Mouse (Mus musculus) midbrain, postnatal 0 days (tissue): Measurements from ENCODE around the gene Myrfl. TPM values are rescaled to one million over a fixed set of nuclear protein-coding genes. Genes with fewer than 3 reads are reported as not detected.

Experiments
- ATAC-seq: fragments of 200-750 bp; cut with Nextera tagmentation; 2 replicates; pipeline ENCODE4 v1.8.0; 2017; ENCODE audit warnings: moderate number of reproducible peaks, mild to moderate bottlenecking, moderate TSS enrichment, moderate library complexity; ENCODE audit not compliant: low FRiP score
- DNase-seq: peaks from one replicate; pipeline ENCODE4 v3.0.0-alpha.2; 2015; ENCODE audit warnings: low spot score
- H3K27ac ChIP-seq: fragments of 300-500 bp; sonication (generic); 2 replicates; pipeline ENCODE4 v1.5.1; 2014; ENCODE audit warnings: low read depth, mild to moderate bottlenecking, low read length, mixed read lengths
- H3K27me3 ChIP-seq: fragments of 300-500 bp; sonication (generic); 2 replicates; pipeline ENCODE4 v1.6.1; 2014; ENCODE audit warnings: low read length, control low read depth, mixed read lengths; ENCODE audit not compliant: insufficient read depth
- H3K36me3 ChIP-seq: fragments of 300-500 bp; sonication (generic); 2 replicates; pipeline ENCODE4 v1.6.1; 2014; ENCODE audit warnings: low read length, control low read depth, mixed read lengths; ENCODE audit not compliant: insufficient read depth
- H3K4me1 ChIP-seq: fragments of 300-500 bp; sonication (generic); 2 replicates; pipeline ENCODE4 v1.6.1; 2014; ENCODE audit warnings: mild to moderate bottlenecking, control low read depth, antibody characterized with exemption, low read length, mixed read lengths; ENCODE audit not compliant: insufficient read depth
- H3K4me2 ChIP-seq: fragments of 300-500 bp; sonication (generic); 2 replicates; pipeline ENCODE4 v1.6.1; 2014; ENCODE audit warnings: low read depth, mild to moderate bottlenecking, low read length, mixed read lengths; ENCODE audit not compliant: poor library complexity, severe bottlenecking
- H3K4me3 ChIP-seq: fragments of 300-500 bp; sonication (generic); 2 replicates; pipeline ENCODE4 v1.5.1; 2014; ENCODE audit warnings: low read depth, mild to moderate bottlenecking, low read length, moderate library complexity
- H3K9ac ChIP-seq: fragments of 300-500 bp; sonication (generic); replicated peaks from 2 replicates; pipeline ENCODE4 v1.6.1; 2014; ENCODE audit warnings: mild to moderate bottlenecking, low read length, moderate library complexity, mixed read lengths; ENCODE audit not compliant: poor library complexity, severe bottlenecking
- H3K9me3 ChIP-seq: fragments of 300-500 bp; sonication (generic); 2 replicates; pipeline ENCODE4 v1.6.1; 2016; ENCODE audit warnings: low read length, control low read depth
- CTCF ChIP-seq: IDR thresholded peaks from 2 replicates; pipeline ENCODE4 v1.5.1; 2016; ENCODE audit warnings: antibody characterized with exemption, mild to moderate bottlenecking
- WGBS: fragments of 180-500 bp; shearing (Covaris S2); extraction: QIAGEN DNeasy Blood & Tissue Kit; methylation state at CpG from one replicate; pipeline ENCODE4 v1.1.7; 2014; 5-methylcytosine and 5-hydroxymethylcytosine counted together
- polyA plus RNA-seq: library from polyadenylated mRNA; unstranded; fragments of >200 nt; fragmentation: Nextera tagmentation; extraction: Ambion mirVana; gene quantifications from 2 replicates; pipeline ENCODE4 v1.2.1, GENCODE M21; 2015
- total RNA-seq: library from RNA; depleted of rRNA; stranded (reverse); fragments of >200 nt; gene quantifications from 2 replicates; pipeline ENCODE4 v1.2.3, GENCODE M21; 2014

Gene Myrfl
- total and polyA plus RNA-seq, 2 experiments from 2014 or later: 0.09 to 0.11 TPM

DNA sequence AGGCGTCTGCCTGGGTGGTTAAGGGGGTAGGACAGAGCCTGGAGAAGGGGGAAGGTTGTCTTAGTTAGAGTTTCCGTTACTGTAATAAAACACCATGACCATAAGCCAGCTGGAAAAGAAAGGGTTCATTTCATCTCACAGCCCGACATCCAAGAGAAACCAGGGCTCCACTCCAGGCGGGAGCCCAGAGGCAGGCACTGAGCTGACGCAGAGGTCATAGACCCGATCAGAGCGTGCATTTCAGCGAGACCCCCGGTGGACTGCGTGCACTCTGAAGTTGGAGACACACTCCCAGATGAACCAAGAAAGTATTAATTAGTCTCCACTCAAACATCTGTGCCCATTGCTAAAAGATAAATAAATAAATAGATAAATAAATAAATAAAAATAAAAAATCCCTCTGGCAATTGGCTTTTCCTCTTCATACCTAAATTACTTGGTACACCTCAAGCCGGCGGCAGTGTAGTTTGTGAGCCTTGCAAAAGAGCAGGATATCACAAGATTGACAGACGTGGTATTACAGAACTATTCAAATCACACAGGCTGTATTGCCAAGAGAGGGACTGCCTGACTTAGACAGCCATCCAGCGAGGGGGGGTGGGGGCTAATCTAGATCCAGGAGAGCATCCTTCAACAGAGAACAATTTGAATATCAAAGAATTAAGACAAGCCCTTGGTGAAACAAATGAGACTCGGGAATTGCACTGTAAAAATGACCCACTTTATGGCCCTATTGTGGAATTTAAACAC lies 81.2 kb downstream of the Myrfl start:
- Histone ChIP-seq H3K9me3 (no peaks in the 10 kb centered on the region), H3K27ac (no peak overlapping the region), H3K4me2 (no peak overlapping the region), H3K27me3 (no peaks in the 10 kb centered on the region), H3K9ac (no peak overlapping the region), H3K4me3 (no peak overlapping the region), H3K4me1 (peaks cover 2% of the 10 kb centered on the region; the same call in 1 of the 2 replicates), H3K36me3 (no peaks in the 10 kb centered on the region)
- no peak for TF ChIP-seq CTCF
- 36% methylated on average over 15 of the region's 15 CpGs for WGBS
- DNase-seq (no peak), ATAC-seq (no peak)

DNA sequence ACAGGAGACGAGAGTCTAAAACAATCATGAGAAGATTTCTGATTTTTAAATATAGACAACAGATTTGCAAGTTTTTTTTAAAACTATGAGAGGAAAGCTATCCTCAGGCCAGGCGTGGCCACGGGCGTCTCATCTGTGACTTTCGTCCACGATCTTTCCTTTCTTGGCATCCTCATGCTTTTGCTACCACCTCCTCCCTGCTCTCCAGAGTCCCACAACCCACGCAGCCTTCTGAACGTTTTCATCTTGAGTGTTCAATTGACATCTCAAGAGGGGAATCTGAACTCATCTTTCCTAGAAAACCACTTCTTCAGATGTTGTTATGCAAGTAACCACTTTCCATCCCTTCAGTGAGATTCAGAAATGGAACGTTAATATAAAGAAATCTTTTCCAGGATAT lies 83.6 kb downstream of the Myrfl start:
- 91% methylated on average over 9 of the region's 9 CpGs for WGBS
- ATAC-seq (no peak), DNase-seq (no peak)
- Histone ChIP-seq H3K4me3 (no peak overlapping the region), H3K4me2 (no peak overlapping the region), H3K36me3 (no peaks in the 10 kb centered on the region), H3K4me1 (peaks cover 2% of the 10 kb centered on the region; the same call in 1 of the 2 replicates), H3K9ac (no peak overlapping the region), H3K27ac (no peak overlapping the region), H3K27me3 (no peaks in the 10 kb centered on the region), H3K9me3 (no peaks in the 10 kb centered on the region)
- no peak for TF ChIP-seq CTCF

DNA sequence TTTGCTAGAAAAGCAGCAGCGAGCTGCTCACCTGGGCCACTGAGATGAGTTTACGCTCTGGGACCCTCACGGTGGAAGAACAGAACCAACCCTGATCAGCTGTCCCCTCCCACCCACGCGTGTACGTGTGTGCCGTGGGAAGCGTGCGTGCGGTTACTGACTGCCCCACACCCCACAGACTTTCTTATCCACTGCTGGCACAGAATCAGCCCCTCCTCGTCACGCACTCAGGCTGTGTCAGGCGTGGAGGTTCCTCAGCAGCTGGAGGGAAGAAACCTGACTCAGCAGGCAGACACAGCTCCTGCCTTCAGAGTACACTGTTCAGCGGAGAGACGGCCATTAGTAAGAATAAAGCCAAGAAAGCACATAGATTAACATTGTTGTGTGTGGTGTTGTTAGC lies 86.0 kb downstream of the Myrfl start:
- no peaks in the 10 kb centered on the region for H3K36me3 ChIP-seq
- no peak for TF ChIP-seq CTCF
- H3K4me1 ChIP-seq: peaks cover 2% of the 10 kb centered on the region; the same call in 1 of the 2 replicates
- H3K9me3 ChIP-seq: no peaks in the 10 kb centered on the region
- DNase-seq (no peak), ATAC-seq (no peak)
- H3K9ac ChIP-seq: no peak overlapping the region
- WGBS: 80% methylated on average over 15 of the region's 15 CpGs
- no peak overlapping the region for H3K27ac ChIP-seq
- H3K27me3 ChIP-seq: no peaks in the 10 kb centered on the region
- H3K4me2 ChIP-seq: no peak overlapping the region
- H3K4me3 ChIP-seq: no peak overlapping the region

DNA sequence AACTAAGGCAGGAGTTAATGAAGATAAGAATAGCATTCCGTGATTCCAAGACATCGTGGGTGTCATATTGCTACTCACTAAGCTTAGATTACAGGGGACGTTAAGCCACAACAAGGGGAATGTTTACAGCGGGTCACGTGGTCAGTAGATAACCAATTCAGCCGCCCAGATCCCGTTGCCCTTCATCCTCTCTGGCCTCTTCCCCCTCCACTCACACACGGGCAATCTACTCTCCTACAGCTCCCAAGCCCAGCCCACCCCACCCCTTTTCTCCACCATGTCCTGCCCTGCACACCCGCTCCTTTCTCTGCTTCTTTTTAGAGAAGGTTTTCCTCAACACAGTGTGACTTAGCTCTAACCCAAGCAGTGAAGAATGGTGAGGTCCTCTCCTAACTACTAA lies 87.3 kb downstream of the Myrfl start:
- 88% methylated on average over 9 of the region's 9 CpGs for WGBS
- no peaks in the 10 kb centered on the region for H3K36me3 ChIP-seq
- no peak overlapping the region for H3K4me3 ChIP-seq
- no peak overlapping the region for H3K4me2 ChIP-seq
- DNase-seq: no peak
- no peaks in the 10 kb centered on the region for H3K27me3 ChIP-seq
- no peak for TF ChIP-seq CTCF
- H3K27ac ChIP-seq: no peak overlapping the region
- H3K9me3 ChIP-seq: no peaks in the 10 kb centered on the region
- no peaks in the 10 kb centered on the region for H3K4me1 ChIP-seq
- ATAC-seq: no peak
- no peak overlapping the region for H3K9ac ChIP-seq

DNA sequence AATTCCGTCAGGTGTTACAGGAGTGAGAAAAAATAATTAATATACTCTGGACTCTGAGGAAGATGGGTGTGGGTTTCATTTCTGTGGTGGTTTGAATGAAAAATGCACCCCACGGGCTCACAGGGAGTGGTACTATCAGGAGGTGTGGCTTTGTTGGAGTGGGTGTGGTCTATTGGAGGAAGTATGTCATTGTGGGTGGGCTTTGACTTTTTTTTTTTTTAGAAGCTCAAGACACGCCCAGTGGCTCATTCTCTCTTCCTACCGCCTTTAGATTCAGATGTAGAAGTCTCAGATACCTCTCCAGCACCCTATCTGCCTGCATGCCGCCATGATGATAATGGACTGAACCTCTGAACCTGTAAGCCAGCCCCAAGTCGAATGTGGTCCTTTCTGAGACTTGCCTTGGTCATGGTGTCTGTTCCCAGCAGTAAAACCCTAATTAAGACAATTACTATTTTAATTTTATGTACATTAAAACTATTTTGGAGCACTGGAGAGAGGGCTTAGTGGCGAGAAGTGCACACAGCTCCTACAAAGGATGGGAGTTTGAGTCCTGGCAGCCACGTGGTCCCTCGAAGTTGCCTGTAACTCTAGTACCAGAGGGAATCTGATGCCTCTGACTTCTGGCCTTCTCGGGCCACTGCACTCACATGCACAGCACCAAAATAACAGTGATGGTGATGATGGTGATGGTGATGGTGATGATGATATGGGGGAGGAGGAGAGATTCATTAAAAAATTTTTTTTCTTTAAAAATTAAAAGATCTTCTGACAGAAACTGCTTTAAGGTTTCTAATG lies 88.0 kb downstream of the Myrfl start:
- Histone ChIP-seq H3K4me2 (no peak overlapping the region), H3K27ac (no peak overlapping the region), H3K27me3 (no peaks in the 10 kb centered on the region), H3K4me3 (no peak overlapping the region), H3K9ac (no peak overlapping the region), H3K9me3 (no peaks in the 10 kb centered on the region), H3K4me1 (no peaks in the 10 kb centered on the region), H3K36me3 (no peaks in the 10 kb centered on the region)
- TF ChIP-seq CTCF: no peak
- no peak for ATAC-seq
- DNase-seq: no peak
- WGBS: 94% methylated on average over 10 of the region's 10 CpGs

DNA sequence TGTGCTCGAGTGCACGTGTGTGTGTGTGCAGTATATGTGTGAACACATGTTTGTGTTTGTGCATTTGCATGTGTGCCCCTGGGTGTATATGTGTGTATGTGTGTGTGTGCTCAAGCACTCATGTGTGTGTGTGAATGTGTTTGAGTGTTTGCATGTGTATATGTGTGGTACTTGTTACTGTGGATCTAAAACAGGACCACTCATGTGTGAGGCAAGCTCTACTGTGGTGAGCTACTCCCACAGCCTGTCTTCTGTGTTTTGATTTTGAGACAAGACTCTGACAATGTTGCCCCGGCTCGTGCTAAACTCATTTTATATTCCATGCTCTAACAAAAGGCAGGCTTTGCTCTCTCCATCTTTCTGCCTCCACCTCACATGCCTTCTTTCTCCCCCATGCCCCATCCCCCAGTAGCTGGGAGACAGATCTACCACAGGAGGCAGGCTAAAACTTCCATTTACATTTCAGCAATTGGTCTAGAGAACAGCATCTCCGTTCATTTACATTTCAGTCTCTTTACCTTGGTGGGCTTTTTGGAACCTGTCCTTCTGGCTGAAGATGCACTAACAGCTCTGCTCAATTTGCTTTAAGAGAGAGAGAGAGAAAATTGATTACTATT lies 94.4 kb downstream of the Myrfl start:
- no peak for DNase-seq
- Histone ChIP-seq H3K9me3 (no peaks in the 10 kb centered on the region), H3K36me3 (no peaks in the 10 kb centered on the region), H3K9ac (no peak overlapping the region), H3K27ac (no peak overlapping the region), H3K27me3 (no peaks in the 10 kb centered on the region), H3K4me1 (no peaks in the 10 kb centered on the region), H3K4me2 (no peak overlapping the region), H3K4me3 (no peak overlapping the region)
- TF ChIP-seq CTCF: peak; percentile 39
- no peak for ATAC-seq
- 33% methylated on average over 5 of the region's 5 CpGs for WGBS
